ENCODE assay signal across 8 mouse cellular contexts in the genomic region with DNA sequence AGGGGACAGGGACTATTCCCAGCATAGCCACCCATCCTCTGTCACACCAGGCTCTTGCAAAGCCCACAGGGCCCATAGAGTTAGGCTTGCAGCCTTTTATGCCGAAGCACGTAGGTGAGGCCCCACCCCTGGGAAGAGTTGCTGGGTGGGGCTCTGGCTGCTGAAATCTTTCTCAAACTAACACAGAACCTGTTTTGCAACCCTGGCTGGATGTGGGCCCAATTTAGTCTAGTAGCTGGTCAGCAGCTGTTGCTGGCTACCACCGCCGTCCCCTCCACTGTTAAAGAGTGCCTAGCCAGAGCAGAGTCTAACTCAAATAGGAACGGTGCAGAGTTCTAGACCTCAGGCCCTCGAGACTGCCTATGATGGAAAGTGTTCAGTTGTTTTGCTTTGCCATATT. TPM values are rescaled to one million over a fixed set of nuclear protein-coding genes. Genes with fewer than 3 reads are reported as not detected.
DNase-seq lines count a peak whose midpoint lies in the region; ATAC-seq lines count a peak whose summit lies in the region.

No protein-coding gene starts in this region.

- no peak overlapping the region for H3K27ac ChIP-seq in neural tube, embryonic 12.5 days
- H3K27ac ChIP-seq in liver, embryonic 13.5 days, result peak overlapping the region; percentile 99

- no peak overlapping the region for H3K9ac ChIP-seq in neural tube, embryonic 12.5 days
- H3K9ac ChIP-seq in liver, embryonic 13.5 days, result peak overlapping the region; percentile 50

- H3K27me3 ChIP-seq in neural tube, embryonic 12.5 days (replicated peaks), result no peaks in the 10 kb centered on the region
- no peaks in the 10 kb centered on the region for H3K27me3 ChIP-seq in liver, embryonic 13.5 days

- 84% methylated on average over 6 of the region's 6 CpGs for WGBS in neural tube, embryonic 12.5 days
- WGBS in liver, embryonic 13.5 days (ENCODE audit: insufficient replicate concordance), result 35% methylated on average over 6 of the region's 6 CpGs

- no peaks in the 10 kb centered on the region for H3K9me3 ChIP-seq in neural tube, embryonic 12.5 days
- no peaks in the 10 kb centered on the region for H3K9me3 ChIP-seq in liver, embryonic 13.5 days (replicated peaks)

- H3K4me2 ChIP-seq in neural tube, embryonic 12.5 days (replicated peaks), result 0 out of 2 replicates have a peak overlapping the region, but pooled peaks have one; percentile 7
- peak overlapping the region; percentile 85 for H3K4me2 ChIP-seq in liver, embryonic 13.5 days

- H3K4me1 ChIP-seq in neural tube, embryonic 12.5 days, result peaks cover 38% of the 10 kb centered on the region
- peaks cover 88% of the 10 kb centered on the region for H3K4me1 ChIP-seq in liver, embryonic 13.5 days (replicated peaks)

- peaks cover 33% of the 10 kb centered on the region for H3K36me3 ChIP-seq in neural tube, embryonic 12.5 days
- peaks cover 41% of the 10 kb centered on the region for H3K36me3 ChIP-seq in liver, embryonic 13.5 days

- H3K4me3 ChIP-seq in neural tube, embryonic 12.5 days, result no peak overlapping the region
- peak overlapping the region; percentile 65 for H3K4me3 ChIP-seq in liver, embryonic 13.5 days (replicated peaks)

- no peak for DNase-seq in neural tube, embryonic 10.5 days (ENCODE audit: extremely low spot score, low spot score)
- DNase-seq in gastrocnemius, adult 8-10 months (ENCODE audit: low spot score in 2 of 2), result peak; percentile 77 to 82
- peak; percentile 38 for DNase-seq in induced T-regulatory cell, adult 2 months (ENCODE audit: low read depth)
- DNase-seq in liver, embryonic 13.5 days, result no peak
- DNase-seq in ovary, postnatal 14 days (ENCODE audit: low spot score), result peak; percentile 69
- DNase-seq in layer of hippocampus, adult 9-10 months (ENCODE audit: low spot score), result no peak
- no peak for DNase-seq in embryo, embryonic 10.5 days (ENCODE audit: low spot score)

- ATAC-seq in neural tube, embryonic 12.5 days (ENCODE audit: low FRiP score, low read depth), result no peak
- ATAC-seq in liver, embryonic 13.5 days (ENCODE audit: low read depth), result no peak

RNA-seq across cellular contexts. Expression of gene Pnma1, which starts 26.6 kb away (rescaled TPM):
- polyA plus RNA-seq in neural tube, embryonic 12.5 days (2016; fragmentation: Nextera tagmentation; extraction: Ambion mirVana), result 2.8 and 3.2 TPM in 2 replicates
- under 1 TPM in 3 of 4 experiments, not detected in 1; 0.10 to 0.17 (median 0.16) TPM for total RNA-seq in gastrocnemius, adult 8-10 months (2022)
- polyA plus RNA-seq in liver, embryonic 13.5 days (2015; fragmentation: Nextera tagmentation; extraction: Ambion mirVana), result 0.14 TPM in 1 of 2 replicates, not detected in the other

RNA-seq across cellular contexts. Expression of gene Elmsan1, which starts 43.8 kb away (rescaled TPM):
- 6.1 and 6.3 TPM in 2 replicates for polyA plus RNA-seq in neural tube, embryonic 12.5 days (2016; fragmentation: Nextera tagmentation; extraction: Ambion mirVana)
- 1 to 10 TPM; 5.7 to 9.1 (median 7.4) TPM for total RNA-seq in gastrocnemius, adult 8-10 months (2022)
- polyA plus RNA-seq in liver, embryonic 13.5 days (2015; fragmentation: Nextera tagmentation; extraction: Ambion mirVana), result 3.7 and 4.4 TPM in 2 replicates

Comparison
In these comparisons a context has a peak if more than half of its experiments do, and no peak if none do; other contexts are left out.
1. DNase-seq: peak in gastrocnemius, adult 8-10 months (2 of 2), induced T-regulatory cell, adult 2 months (single experiment) and ovary, postnatal 14 days (single experiment); none in neural tube, embryonic 10.5 days (single experiment), liver, embryonic 13.5 days (single experiment), layer of hippocampus, adult 9-10 months (single experiment) and embryo, embryonic 10.5 days (single experiment).